Mouse (Mus musculus) gastrocnemius, postnatal 36 days (tissue): ENCODE data around the gene Csde1. TPM values are rescaled to one million over a fixed set of nuclear protein-coding genes. Genes with fewer than 3 reads are reported as not detected.

Experiments used
- DNase-seq, 2 experiments: peaks; one replicate each; pipeline ENCODE4 v3.0.0; 2022
- intact Hi-C: fragments of 180-260 bp; cut with DNase I; formaldehyde crosslinking; loops from one replicate; pipeline ENCODE4 v1.15.1; 2025
- long read RNA-seq, 2 experiments: library from polyadenylated mRNA; stranded (forward); transcript quantifications; one replicate each; pipeline ENCODE4 v2.0.0; 2021
- total RNA-seq, 2 experiments: library from RNA; stranded (reverse); gene quantifications; 2 replicates each; pipeline ENCODE4 v1.2.3; 2021

Gene Csde1
- 100 to 1,000 TPM; 843 to 962 TPM for total RNA-seq
- long read RNA-seq, experiment 1, full-length matches to known transcripts = 65 of 353 reads
- long read RNA-seq, experiment 1, partial matches to known transcripts = 261 of 353 reads
- long read RNA-seq, experiment 1, other reads (novel, unspliced or antisense) = 27 of 353 reads
- long read RNA-seq, experiment 2, full-length matches to known transcripts = 107 of 434 reads
- long read RNA-seq, experiment 2, partial matches to known transcripts = 104 of 434 reads
- long read RNA-seq, experiment 2, other reads (novel, unspliced or antisense) = 223 of 434 reads

GRCm38 (mm10) chr3:103020249-103020942, at the start of gene Csde1:
Gene Csde1 (plus strand): TSS chr3:103020426.
- DNase-seq = peak; percentile 94
- intact Hi-C loops = no loop called here

GRCm38 (mm10) chr3:102970508-102970907, 49.7 kb upstream of the Csde1 start:
- no peak for DNase-seq
- intact Hi-C loops = no loop called here

GRCm38 (mm10) chr3:102976906-102977305, 43.3 kb upstream of the Csde1 start:
- intact Hi-C loops = no loop called here
- DNase-seq = no peak

- intact Hi-C loops = no loop called here
- DNase-seq = no peak
These were observed 40.5 kb upstream of the Csde1 start for GRCm38 (mm10) chr3:102979550-102980348.

- DNase-seq = no peak
- intact Hi-C loops = no loop called here
These were observed 39.9 kb upstream of the Csde1 start for GRCm38 (mm10) chr3:102980349-102980736.

GRCm38 (mm10) chr3:102991041-102991440, 29.2 kb upstream of the Csde1 start:
- intact Hi-C loops = loop anchor here (10.0 kb wide), 1 partner anchor 276 kb away; no protein-coding TSS in a partner anchor
- no peak for DNase-seq

GRCm38 (mm10) chr3:102992936-102993335, 27.3 kb upstream of the Csde1 start:
- intact Hi-C loops = loop anchor here (10.0 kb wide), 1 partner anchor 278 kb away; no protein-coding TSS in a partner anchor
- no peak for DNase-seq

- intact Hi-C loops = loop anchor here (10.0 kb wide), 1 partner anchor 280 kb away; no protein-coding TSS in a partner anchor
- DNase-seq = no peak
These were observed 25.0 kb upstream of the Csde1 start for GRCm38 (mm10) chr3:102995233-102995604.

- DNase-seq = peak; percentile 92
- intact Hi-C loops = loop anchor here (10.0 kb wide), 1 partner anchor 281 kb away; no protein-coding TSS in a partner anchor
These were observed 24.5 kb upstream of the Csde1 start, which contains the start of gene Sike1 for GRCm38 (mm10) chr3:102995605-102996321. Gene Sike1 (plus strand): TSS chr3:102995708.

- no peak for DNase-seq
- intact Hi-C loops = loop anchor here (10.0 kb wide), 1 partner anchor 282 kb away; no protein-coding TSS in a partner anchor
These were observed 23.2 kb upstream of the Csde1 start for GRCm38 (mm10) chr3:102997036-102997435.

GRCm38 (mm10) chr3:102997591-102997990, 22.6 kb upstream of the Csde1 start:
- intact Hi-C loops = loop anchor here (10.0 kb wide), 1 partner anchor 283 kb away; no protein-coding TSS in a partner anchor
- no peak for DNase-seq

- DNase-seq = no peak
- intact Hi-C loops = no loop called here
These were observed 18.6 kb upstream of the Csde1 start for GRCm38 (mm10) chr3:103001595-103001994.

- intact Hi-C loops = no loop called here
- DNase-seq = no peak
These were observed 2.9 kb upstream of the Csde1 start for GRCm38 (mm10) chr3:103017350-103017749.

- DNase-seq = no peak
- intact Hi-C loops = no loop called here
These were observed 764 bp upstream of the Csde1 start for GRCm38 (mm10) chr3:103019462-103019861.

- DNase-seq = peak; percentile 82 to 86
- intact Hi-C loops = no loop called here
These were observed 865 bp downstream of the Csde1 start for GRCm38 (mm10) chr3:103020943-103021638.

- no peak for DNase-seq
- intact Hi-C loops = no loop called here
These were observed 5.9 kb downstream of the Csde1 start for GRCm38 (mm10) chr3:103026174-103026573.

- intact Hi-C loops = no loop called here
- DNase-seq = no peak
These were observed 20.1 kb downstream of the Csde1 start for GRCm38 (mm10) chr3:103040285-103040684.

- no peak for DNase-seq
- intact Hi-C loops = no loop called here
These were observed 20.7 kb downstream of the Csde1 start for GRCm38 (mm10) chr3:103040861-103041379.

GRCm38 (mm10) chr3:103056016-103056595, 35.9 kb downstream of the Csde1 start:
- intact Hi-C loops = no loop called here
- no peak for DNase-seq
